Mouse (Mus musculus) intestine, embryonic 14.5 days (tissue): ENCODE measurements at regions not wholly inside any gene's neighbourhood (a gene's known extent, or its start where the extent isn't known, plus 50 kb on each side); places are given as distances from the start of the nearest gene placed in this dataset.

Experiments used
- ATAC-seq: fragments of 200-750 bp; cut with Nextera tagmentation; replicated peaks from 2 replicates; pipeline ENCODE4 v1.8.0; 2017; ENCODE audit warnings: low read depth, moderate number of reproducible peaks, moderate TSS enrichment, moderate library complexity; ENCODE audit not compliant: low FRiP score, low TSS enrichment
- DNase-seq: peaks from one replicate; pipeline ENCODE4 v3.0.0-alpha.2; 2018; ENCODE audit warnings: low spot score
- H3K27ac ChIP-seq: fragments of 300-500 bp; sonication (generic); 2 replicates; pipeline ENCODE4 v1.5.1; 2014; ENCODE audit warnings: low read depth, mild to moderate bottlenecking, control low read depth
- H3K27me3 ChIP-seq: fragments of 300-500 bp; sonication (generic); replicated peaks from 2 replicates; pipeline ENCODE4 v1.6.1; 2014; ENCODE audit warnings: low read length, control low read depth; ENCODE audit not compliant: control insufficient read depth, insufficient read depth
- H3K36me3 ChIP-seq: fragments of 300-500 bp; sonication (generic); 2 replicates; pipeline ENCODE4 v1.6.1; 2014; ENCODE audit warnings: low read length, control low read depth; ENCODE audit not compliant: control insufficient read depth, insufficient read depth
- H3K4me1 ChIP-seq: fragments of 300-500 bp; sonication (generic); replicated peaks from 2 replicates; pipeline ENCODE4 v1.6.1; 2014; ENCODE audit warnings: low read length, control low read depth, mixed read lengths; ENCODE audit not compliant: control insufficient read depth, insufficient read depth
- H3K4me2 ChIP-seq: fragments of 300-500 bp; sonication (generic); 2 replicates; pipeline ENCODE4 v1.6.1; 2014; ENCODE audit warnings: low read length
- H3K4me3 ChIP-seq: fragments of 300-500 bp; sonication (generic); 2 replicates; pipeline ENCODE4 v1.5.1; 2014; ENCODE audit warnings: low read depth, low read length, control low read depth, mixed read lengths
- H3K9ac ChIP-seq: fragments of 300-500 bp; sonication (generic); 2 replicates; pipeline ENCODE4 v1.6.1; 2014; ENCODE audit warnings: mild to moderate bottlenecking, low read length
- H3K9me3 ChIP-seq: fragments of 300-500 bp; sonication (generic); 2 replicates; pipeline ENCODE4 v1.6.1; 2016; ENCODE audit warnings: low read length, control low read depth; ENCODE audit not compliant: control insufficient read depth
- WGBS: fragments of 180-500 bp; shearing (Covaris S2); extraction: QIAGEN DNeasy Blood & Tissue Kit; methylation state at CpG from one replicate; pipeline ENCODE4 v1.1.7; 2014; 5-methylcytosine and 5-hydroxymethylcytosine counted together

DNA sequence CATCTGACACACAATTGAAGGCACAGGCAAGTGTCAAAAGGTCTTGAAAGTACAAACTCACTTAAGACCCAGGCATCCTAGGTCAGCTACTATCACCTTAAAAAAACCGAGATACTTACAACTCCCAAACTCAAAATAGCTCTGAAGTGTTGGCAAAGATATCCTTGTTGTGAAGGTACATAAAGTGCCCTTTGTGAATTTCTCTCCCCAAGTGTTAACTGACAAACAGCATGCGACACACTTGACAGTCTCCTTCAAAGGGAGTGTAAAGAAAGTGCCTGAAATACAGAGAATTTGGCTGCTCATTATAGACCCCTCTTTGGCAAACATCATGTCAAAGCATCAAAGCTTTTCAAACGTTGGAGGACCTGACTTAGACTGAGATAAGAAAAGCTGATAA, 2634.2 kb downstream of the 9330182O14Rik start:
- no peaks in the 10 kb centered on the region for H3K36me3 ChIP-seq
- H3K27ac ChIP-seq: no peak overlapping the region
- 36% methylated on average over 3 of the region's 3 CpGs for WGBS
- H3K9ac ChIP-seq: no peak overlapping the region
- no peaks in the 10 kb centered on the region for H3K9me3 ChIP-seq
- DNase-seq (no peak), ATAC-seq (no peak)
- no peak overlapping the region for H3K4me2 ChIP-seq
- no peaks in the 10 kb centered on the region for H3K27me3 ChIP-seq
- no peaks in the 10 kb centered on the region for H3K4me1 ChIP-seq
- no peak overlapping the region for H3K4me3 ChIP-seq

DNA sequence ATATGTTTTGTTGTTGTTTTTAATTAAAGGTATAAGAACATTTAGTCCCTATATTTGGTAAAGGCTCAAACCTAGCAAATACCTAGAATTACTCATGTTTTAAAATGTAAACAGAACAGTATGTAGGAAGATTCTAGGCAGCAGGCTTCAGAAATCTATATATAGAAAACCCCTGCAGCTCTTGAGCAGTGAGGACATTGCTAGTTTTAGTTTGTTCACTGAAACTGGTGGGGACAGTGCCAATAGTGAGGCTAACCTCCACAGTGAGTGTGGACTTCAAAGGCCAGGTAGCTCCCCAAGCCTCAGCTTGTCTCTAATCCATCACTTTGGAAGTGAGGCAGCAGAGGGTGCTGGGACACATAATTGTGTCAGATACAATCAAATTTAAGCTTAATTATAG, 2645.7 kb downstream of the 9330182O14Rik start:
- Histone ChIP-seq H3K4me2 (no peak overlapping the region), H3K27ac (no peak overlapping the region), H3K4me1 (no peaks in the 10 kb centered on the region), H3K27me3 (no peaks in the 10 kb centered on the region), H3K4me3 (no peak overlapping the region), H3K9me3 (no peaks in the 10 kb centered on the region), H3K36me3 (no peaks in the 10 kb centered on the region), H3K9ac (no peak overlapping the region)
- DNase-seq: no peak
- no peak for ATAC-seq

DNA sequence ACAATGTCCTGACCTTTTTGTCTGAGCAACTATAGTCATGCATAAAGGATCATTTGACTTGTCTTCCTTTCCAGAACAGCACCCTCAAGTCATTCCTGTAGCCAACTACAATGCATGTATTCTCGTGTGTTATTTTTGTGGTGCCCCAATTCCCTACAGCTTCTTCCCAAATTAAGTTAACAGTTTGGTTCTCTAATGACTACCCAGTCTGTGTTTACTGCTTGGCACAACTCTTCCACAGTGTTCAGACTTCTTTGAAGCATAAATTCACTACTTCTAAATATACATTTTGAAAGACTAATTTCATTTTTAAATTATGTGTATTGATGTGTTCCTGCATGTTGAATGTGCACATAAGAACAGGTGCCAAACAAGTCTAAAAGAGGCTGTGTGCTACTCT, 2667.1 kb downstream of the 9330182O14Rik start:
- Histone ChIP-seq H3K9ac (no peak overlapping the region), H3K27me3 (no peaks in the 10 kb centered on the region), H3K4me3 (no peak overlapping the region), H3K36me3 (no peaks in the 10 kb centered on the region), H3K4me1 (no peaks in the 10 kb centered on the region), H3K4me2 (no peak overlapping the region), H3K9me3 (no peaks in the 10 kb centered on the region), H3K27ac (no peak overlapping the region)
- WGBS: 76% methylated on average over 1 of the region's 1 CpGs
- DNase-seq (no peak), ATAC-seq (no peak)

DNA sequence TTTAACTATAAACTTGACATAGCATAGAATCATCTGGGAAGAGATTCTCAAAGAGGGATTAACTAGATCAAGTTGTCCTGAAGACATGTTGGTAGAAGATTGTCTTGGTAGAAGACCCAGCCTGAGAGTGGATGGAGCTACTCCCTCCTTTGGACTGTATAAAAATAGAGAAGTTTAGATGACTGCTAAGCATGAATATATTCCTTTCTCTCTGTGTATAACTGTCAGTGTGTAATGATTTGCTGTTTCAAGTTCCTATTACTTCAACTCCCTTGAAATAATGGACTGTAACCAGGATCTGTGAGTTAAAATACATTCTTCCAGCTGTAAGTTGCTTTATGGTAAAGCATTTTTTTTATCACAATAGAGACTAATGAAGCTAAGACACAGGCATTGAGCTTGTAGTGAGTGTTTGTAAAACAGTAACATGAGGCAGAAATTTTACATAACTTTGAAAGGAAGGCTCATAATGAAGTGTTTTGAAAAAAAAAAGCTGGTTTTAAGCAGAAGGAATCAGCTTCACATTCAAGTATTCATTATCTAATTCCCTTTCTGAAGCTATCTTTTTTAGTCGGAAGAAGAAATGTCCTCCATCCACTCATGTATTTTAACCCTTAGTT, 2676.8 kb downstream of the 9330182O14Rik start:
- 94% methylated on average over 1 of the region's 1 CpGs for WGBS
- H3K27me3 ChIP-seq: no peaks in the 10 kb centered on the region
- H3K4me3 ChIP-seq: no peak overlapping the region
- H3K4me2 ChIP-seq: no peak overlapping the region
- H3K9ac ChIP-seq: no peak overlapping the region
- DNase-seq (no peak), ATAC-seq (no peak)
- no peaks in the 10 kb centered on the region for H3K4me1 ChIP-seq
- no peak overlapping the region for H3K27ac ChIP-seq
- no peaks in the 10 kb centered on the region for H3K36me3 ChIP-seq
- H3K9me3 ChIP-seq: no peaks in the 10 kb centered on the region

DNA sequence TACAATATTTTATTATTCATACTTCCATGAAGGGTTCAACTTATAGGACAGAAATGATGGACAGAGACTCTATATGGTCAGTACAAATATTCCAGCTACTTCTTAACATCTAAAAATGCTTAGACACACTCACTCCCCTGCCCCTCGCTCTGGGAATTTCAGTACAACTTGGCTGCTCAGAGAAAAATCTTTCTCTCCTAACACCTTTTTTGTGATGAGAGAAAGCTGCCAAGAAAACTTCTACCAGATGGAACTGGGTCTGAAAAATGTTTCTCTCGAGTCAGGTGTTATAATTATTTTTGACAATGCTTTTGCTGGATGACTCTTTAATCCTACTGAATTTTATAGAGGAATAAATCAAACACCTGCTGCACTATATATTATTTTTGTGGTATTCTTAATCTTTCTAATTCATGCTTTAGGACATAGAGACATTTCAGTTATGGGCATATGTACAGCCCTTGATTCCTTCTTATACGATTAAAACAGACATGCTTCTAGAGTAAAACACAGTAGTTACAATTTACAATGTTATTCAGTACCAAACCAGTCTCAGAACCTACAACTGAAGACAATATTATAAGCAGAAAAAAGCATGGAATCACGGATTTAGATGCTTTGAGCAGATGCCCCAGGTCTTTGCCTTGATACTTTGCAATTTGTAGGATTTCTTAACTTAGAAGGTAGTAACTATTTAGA, 2681.0 kb downstream of the 9330182O14Rik start:
- no peaks in the 10 kb centered on the region for H3K9me3 ChIP-seq
- no peak overlapping the region for H3K4me2 ChIP-seq
- H3K27me3 ChIP-seq: no peaks in the 10 kb centered on the region
- no peak for ATAC-seq
- no peak overlapping the region for H3K4me3 ChIP-seq
- H3K36me3 ChIP-seq: no peaks in the 10 kb centered on the region
- no peak for DNase-seq
- 73% methylated on average over 4 of the region's 4 CpGs for WGBS
- no peak overlapping the region for H3K27ac ChIP-seq
- H3K4me1 ChIP-seq: no peaks in the 10 kb centered on the region
- no peak overlapping the region for H3K9ac ChIP-seq

DNA sequence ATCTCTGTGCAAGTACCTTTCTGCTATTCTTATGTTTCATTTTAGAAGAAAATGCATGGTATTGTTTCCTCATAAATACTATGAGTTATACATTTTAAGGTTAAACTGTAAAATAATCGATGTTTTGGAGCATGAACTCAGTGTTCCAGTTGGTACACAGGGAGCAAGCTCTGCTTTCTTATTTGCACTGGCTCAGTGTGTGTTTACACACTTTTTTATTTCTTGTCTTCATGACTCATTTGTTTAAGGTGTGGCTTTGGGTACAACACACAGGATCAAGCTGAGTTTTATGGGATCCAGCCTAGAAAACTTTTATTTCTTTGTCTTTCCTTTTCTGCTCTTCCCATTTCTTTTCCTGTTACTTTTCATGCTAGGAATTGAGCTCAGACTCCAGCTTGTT, 2704.7 kb downstream of the 9330182O14Rik start:
- Histone ChIP-seq H3K9me3 (no peaks in the 10 kb centered on the region), H3K4me1 (no peaks in the 10 kb centered on the region), H3K27ac (no peak overlapping the region), H3K36me3 (no peaks in the 10 kb centered on the region), H3K9ac (no peak overlapping the region), H3K27me3 (no peaks in the 10 kb centered on the region), H3K4me2 (no peak overlapping the region), H3K4me3 (no peak overlapping the region)
- ATAC-seq: no peak
- DNase-seq: no peak
- WGBS: 75% methylated on average over 1 of the region's 1 CpGs

DNA sequence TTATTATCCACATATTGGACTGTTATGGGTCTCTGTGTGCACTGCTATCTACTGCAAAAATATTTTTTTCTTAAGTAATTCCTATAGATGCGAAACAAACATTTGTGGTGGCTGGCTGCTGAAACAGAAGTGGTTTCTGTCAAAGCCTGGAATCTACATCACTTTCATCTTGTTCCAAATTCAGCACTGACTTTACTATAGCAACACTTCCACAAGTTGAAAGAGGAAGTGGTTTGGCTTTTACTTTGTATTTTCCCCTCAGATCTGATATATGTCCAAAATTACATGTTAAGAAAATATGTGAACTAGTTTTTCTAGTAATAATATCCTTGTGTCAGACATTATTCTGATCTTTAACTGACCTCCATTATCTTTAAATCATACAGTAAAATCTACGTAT, 2715.8 kb downstream of the 9330182O14Rik start:
- no peaks in the 10 kb centered on the region for H3K9me3 ChIP-seq
- H3K4me3 ChIP-seq: no peak overlapping the region
- no peaks in the 10 kb centered on the region for H3K4me1 ChIP-seq
- H3K36me3 ChIP-seq: no peaks in the 10 kb centered on the region
- no peaks in the 10 kb centered on the region for H3K27me3 ChIP-seq
- H3K9ac ChIP-seq: no peak overlapping the region
- H3K4me2 ChIP-seq: no peak overlapping the region
- DNase-seq (no peak), ATAC-seq (no peak)
- 89% methylated on average over 2 of the region's 2 CpGs for WGBS
- no peak overlapping the region for H3K27ac ChIP-seq

DNA sequence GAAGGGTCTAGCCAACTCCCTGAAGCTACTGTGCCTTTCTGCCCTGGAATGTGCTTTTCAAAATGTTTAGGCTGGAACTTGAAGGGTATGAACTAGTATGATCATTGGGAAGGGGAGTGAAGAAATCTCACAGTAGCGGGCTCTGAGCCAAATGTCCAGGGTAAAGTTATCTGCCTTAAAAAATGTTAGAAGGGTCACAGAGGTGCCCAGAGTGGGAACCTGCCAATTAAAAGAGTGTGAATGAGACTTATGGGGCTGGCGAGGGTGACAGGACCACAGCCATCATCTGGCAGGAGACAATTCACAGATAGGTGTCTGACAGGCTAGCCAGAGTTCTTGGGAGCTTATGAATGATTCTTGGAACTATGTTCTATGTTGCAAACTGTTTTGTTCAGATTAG, 2738.3 kb downstream of the 9330182O14Rik start:
- no peaks in the 10 kb centered on the region for H3K9me3 ChIP-seq
- no peak overlapping the region for H3K27ac ChIP-seq
- H3K4me1 ChIP-seq: no peaks in the 10 kb centered on the region
- H3K4me2 ChIP-seq: no peak overlapping the region
- H3K9ac ChIP-seq: no peak overlapping the region
- no peaks in the 10 kb centered on the region for H3K27me3 ChIP-seq
- H3K4me3 ChIP-seq: no peak overlapping the region
- no peaks in the 10 kb centered on the region for H3K36me3 ChIP-seq
- 64% methylated on average over 2 of the region's 2 CpGs for WGBS
- no peak for ATAC-seq
- DNase-seq: no peak

DNA sequence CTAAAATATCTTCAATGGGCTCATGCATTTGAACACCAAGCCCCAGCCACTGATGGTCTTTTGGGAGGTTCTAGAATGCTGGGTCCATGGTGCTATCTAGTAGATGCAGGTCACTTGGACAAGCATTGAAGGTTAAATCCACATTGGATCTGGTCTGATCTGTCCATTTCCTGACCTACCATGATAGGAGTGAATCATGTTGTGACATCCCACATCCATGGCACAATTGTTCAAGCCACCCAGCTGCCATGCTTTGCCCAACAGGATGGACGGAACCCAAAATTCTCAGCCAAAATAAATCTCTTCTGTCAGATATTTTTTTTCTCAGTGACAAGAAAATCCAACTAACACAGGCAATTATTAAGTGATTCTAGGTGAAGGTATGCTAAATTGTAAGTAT, 2760.4 kb downstream of the 9330182O14Rik start:
- no peaks in the 10 kb centered on the region for H3K27me3 ChIP-seq
- no peak for DNase-seq
- H3K9me3 ChIP-seq: no peaks in the 10 kb centered on the region
- no peaks in the 10 kb centered on the region for H3K4me1 ChIP-seq
- no peak for ATAC-seq
- H3K27ac ChIP-seq: no peak overlapping the region
- no peak overlapping the region for H3K4me3 ChIP-seq
- H3K36me3 ChIP-seq: no peaks in the 10 kb centered on the region
- H3K9ac ChIP-seq: no peak overlapping the region
- no peak overlapping the region for H3K4me2 ChIP-seq
- 100% methylated on average over 1 of the region's 1 CpGs for WGBS
